Mouse (Mus musculus): ENCODE results near the gene Acap1.

Gene Acap1

DNA sequence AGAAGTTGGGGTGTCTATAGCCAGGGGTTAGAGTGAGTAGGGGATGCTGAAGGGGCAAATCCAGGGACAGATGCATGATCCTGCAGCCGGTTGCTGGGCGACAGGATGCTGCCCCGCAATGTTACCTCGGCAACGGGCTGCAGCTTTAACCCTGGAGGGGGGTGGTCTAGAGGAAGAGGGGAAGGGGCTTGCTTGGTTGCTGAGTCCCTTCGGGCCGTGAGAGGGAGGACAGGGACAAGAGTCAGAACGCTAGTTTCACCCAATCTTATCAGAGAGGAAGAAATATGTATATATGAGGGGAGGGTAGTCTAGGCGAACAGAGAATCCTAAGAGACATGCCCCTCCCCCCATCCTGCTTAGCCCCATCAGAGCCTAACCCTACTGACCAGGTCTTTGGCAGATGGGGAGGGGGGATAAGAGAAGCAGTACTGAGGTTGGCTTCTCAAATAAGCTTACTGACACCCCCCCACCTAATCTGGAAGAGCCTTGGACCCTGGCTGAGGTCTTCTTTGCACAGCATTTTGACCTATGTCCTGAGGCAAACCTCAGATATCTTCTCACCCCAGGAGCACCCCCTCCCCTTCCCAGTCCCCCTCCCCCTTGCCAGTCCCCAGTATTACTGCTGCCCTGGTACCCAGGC lies 59.9 kb downstream of the Acap1 start:
- DNase-seq, result no peak

DNA sequence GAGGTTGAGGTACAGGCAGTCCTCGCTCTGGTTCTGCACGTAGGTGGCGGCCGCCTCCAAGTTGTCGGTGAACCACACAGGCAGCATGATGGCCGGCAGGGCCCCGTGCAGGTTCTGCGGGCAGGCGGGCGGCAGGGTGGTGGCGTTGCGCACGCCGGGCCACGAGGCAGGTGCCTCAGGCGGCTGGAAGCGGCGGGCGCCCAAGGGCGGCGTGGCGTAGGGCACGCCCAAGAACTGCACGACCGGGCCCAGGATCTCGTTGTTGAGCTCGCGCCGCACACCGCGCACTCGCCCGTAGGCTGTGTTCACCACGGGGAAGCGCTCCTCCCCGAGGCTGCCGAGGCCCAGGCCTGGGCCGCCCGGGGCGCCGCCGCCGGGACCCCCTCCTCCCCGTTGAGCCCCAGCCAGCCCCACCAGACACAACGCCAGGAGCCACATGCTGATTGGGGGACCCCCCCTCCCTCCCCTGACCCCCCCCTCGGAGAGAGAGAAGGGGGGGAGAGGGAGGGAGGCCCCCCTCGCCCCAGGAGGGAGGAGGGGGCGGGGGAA lies 61.3 kb downstream of the Acap1 start:
- peak; percentile 57 to 66 for DNase-seq

DNA sequence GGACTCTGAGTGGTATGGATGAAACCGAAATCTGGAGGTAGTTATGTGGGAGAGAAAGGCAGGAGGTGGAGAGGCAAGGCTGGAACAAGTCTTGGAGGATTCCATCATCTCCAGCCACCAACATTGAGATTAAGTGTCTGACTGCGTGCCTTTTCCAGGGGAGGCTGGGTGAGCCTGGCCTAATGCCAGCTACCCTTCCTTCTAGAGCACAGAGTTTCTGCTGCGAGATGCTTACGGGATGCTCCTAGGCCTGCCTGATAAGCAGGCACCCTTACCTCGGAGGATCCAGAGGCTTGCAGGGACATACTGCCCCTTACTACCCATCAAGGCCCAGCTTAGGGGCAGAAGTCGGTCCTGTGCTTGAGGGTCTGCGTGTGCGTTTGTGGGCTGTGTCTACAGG lies 61.8 kb downstream of the Acap1 start:
- DNase-seq, result no peak
